27 mouse cellular contexts compared by ENCODE assay signal in genomic region chr6:127363871-127364590, GRCm38 (mm10).
A peak's percentile ranks its signal among the peaks of the same experiment; 100 is the strongest.
DNase-seq lines count a peak whose midpoint lies in the region; ATAC-seq lines count a peak whose summit lies in the region.
"Had no signal": no experiment of that assay in that cellular context is flagged by ENCODE, and none has a peak within 500 bp of the region (broad histone marks: within the 10 kb centered on the region; RNA-seq: fewer than 3 reads in every experiment).

No protein-coding gene starts in this region.

- no peak overlapping the region for H3K4me3 ChIP-seq in heart, embryonic 10.5 days
- no peak overlapping the region for H3K4me3 ChIP-seq in embryonic facial prominence, embryonic 10.5 days
- H3K4me3 ChIP-seq in midbrain, embryonic 11.5 days (ENCODE audit: low read depth, low read length): no peak overlapping the region
- H3K4me3 ChIP-seq: erythroblast, embryonic 14.5 days; heart, embryonic 13.5 days; limb, embryonic 15.5 days; myocyte; neural tube, embryonic 13.5 days; stomach, embryonic 15.5 days had no signal

- no peaks in the 10 kb centered on the region for H3K27me3 ChIP-seq in heart, embryonic 10.5 days (ENCODE audit: insufficient read depth, poor library complexity, severe bottlenecking)
- H3K27me3 ChIP-seq in embryonic facial prominence, embryonic 10.5 days (replicated peaks; ENCODE audit: low read depth, poor library complexity, severe bottlenecking): peaks cover 47% of the 10 kb centered on the region
- no peaks in the 10 kb centered on the region; the same call in 1 of the 2 replicates for H3K27me3 ChIP-seq in midbrain, embryonic 11.5 days (ENCODE audit: control insufficient read depth, insufficient read depth, low read length)
- H3K27me3 ChIP-seq: stomach, embryonic 15.5 days had no signal

- H3K9me3 ChIP-seq in heart, embryonic 10.5 days: no peaks in the 10 kb centered on the region
- no peaks in the 10 kb centered on the region for H3K9me3 ChIP-seq in embryonic facial prominence, embryonic 10.5 days
- H3K9me3 ChIP-seq in midbrain, embryonic 11.5 days (ENCODE audit: control insufficient read depth, low read length): no peaks in the 10 kb centered on the region
- H3K9me3 ChIP-seq: heart, embryonic 13.5 days; limb, embryonic 15.5 days; neural tube, embryonic 13.5 days; stomach, embryonic 15.5 days had no signal

- H3K9ac ChIP-seq in midbrain, embryonic 11.5 days (ENCODE audit: low read length): no peak overlapping the region
- H3K9ac ChIP-seq: limb, embryonic 15.5 days; liver, embryonic 14.5 days; lung, embryonic 14.5 days; neural tube, embryonic 13.5 days; stomach, embryonic 15.5 days had no signal

- 31% methylated on average over 7 of the region's 7 CpGs for WGBS in heart, embryonic 10.5 days
- WGBS in embryonic facial prominence, embryonic 10.5 days: 30% methylated on average over 7 of the region's 7 CpGs
- WGBS in midbrain, embryonic 11.5 days: 19% methylated on average over 7 of the region's 7 CpGs

- no peak overlapping the region; the same call in 1 of the 2 replicates for H3K4me2 ChIP-seq in midbrain, embryonic 11.5 days
- H3K4me2 ChIP-seq: heart, embryonic 13.5 days; limb, embryonic 15.5 days; lung, embryonic 14.5 days; neural tube, embryonic 13.5 days; stomach, embryonic 15.5 days had no signal

- DNase-seq in cerebellum, postnatal 10 days: peak; percentile 43 to 48
- no peak for DNase-seq in cerebellum, adult 9-10 months
- DNase-seq in heart, embryonic 10.5 days (ENCODE audit: low spot score): no peak
- no peak for DNase-seq in heart, postnatal 10 days
- no peak for DNase-seq in embryonic facial prominence, embryonic 10.5 days (ENCODE audit: low spot score)
- peak; percentile 91 for DNase-seq in midbrain, embryonic 11.5 days (ENCODE audit: low spot score, missing footprints)
- DNase-seq in lung, postnatal 25 days (ENCODE audit: low spot score): no peak
- no peak for DNase-seq in gastrocnemius, postnatal 25 days
- DNase-seq: adrenal gland, postnatal 10 days; cerebellum, adult 2 months; heart, adult 18-20 months; heart, postnatal 36 days; kidney, adult 18-20 months; layer of hippocampus, adult 9-11 months; lung, embryonic 14.5 days; lung, postnatal 4 days; right cerebral cortex, adult 18-20 months; thymus, adult 18-20 months; thymus, postnatal 36 days had no signal

- intact Hi-C loops in heart, postnatal 10 days (cut with DNase I): no loop called here

- H3K27ac ChIP-seq in heart, embryonic 10.5 days: peak overlapping the region; percentile 80
- H3K27ac ChIP-seq in embryonic facial prominence, embryonic 10.5 days (replicated peaks): peak overlapping the region; percentile 76
- H3K27ac ChIP-seq in midbrain, embryonic 11.5 days (ENCODE audit: low read depth, low read length): peak overlapping the region; percentile 69
- H3K27ac ChIP-seq: heart, embryonic 13.5 days; limb, embryonic 15.5 days; liver, embryonic 14.5 days; neural tube, embryonic 13.5 days; stomach, embryonic 15.5 days had no signal

- no peaks in the 10 kb centered on the region for H3K36me3 ChIP-seq in heart, embryonic 10.5 days
- H3K36me3 ChIP-seq in embryonic facial prominence, embryonic 10.5 days (replicated peaks): no peaks in the 10 kb centered on the region
- H3K36me3 ChIP-seq in midbrain, embryonic 11.5 days (ENCODE audit: control insufficient read depth, insufficient read depth, low read length): no peaks in the 10 kb centered on the region
- H3K36me3 ChIP-seq: heart, embryonic 13.5 days; limb, embryonic 15.5 days; neural tube, embryonic 13.5 days; stomach, embryonic 15.5 days had no signal

- H3K4me1 ChIP-seq in heart, embryonic 10.5 days: peaks cover 49% of the 10 kb centered on the region
- peaks cover 53% of the 10 kb centered on the region for H3K4me1 ChIP-seq in embryonic facial prominence, embryonic 10.5 days
- H3K4me1 ChIP-seq in midbrain, embryonic 11.5 days (ENCODE audit: control insufficient read depth, insufficient read depth, low read length): peaks cover 44% of the 10 kb centered on the region

- peak; percentile 1; the same call in 1 of the 2 replicates for ATAC-seq in midbrain, embryonic 11.5 days (ENCODE audit: low FRiP score)
- ATAC-seq: inflammation-experienced regulatory T-cells, adult 6 months had no signal

Comparison
In these comparisons a context has a peak if more than half of its experiments do, and no peak if none do; other contexts are left out.
1. DNase-seq: peak in cerebellum, postnatal 10 days (2 of 2) and midbrain, embryonic 11.5 days (single experiment); none in cerebellum, adult 9-10 months (single experiment), heart, embryonic 10.5 days (single experiment), heart, postnatal 10 days (0 of 2), embryonic facial prominence, embryonic 10.5 days (single experiment), lung, postnatal 25 days (single experiment) and gastrocnemius, postnatal 25 days (single experiment).
2. Peak in every context shown above with its lines, with median percentiles within 50 percentile points of each other: H3K27ac ChIP-seq.